Mouse (Mus musculus) layer of hippocampus, adult 9-11 months (tissue): Measurements from ENCODE around the gene Acap2.

Experiments
- DNase-seq: peaks from one replicate; pipeline ENCODE4 v3.0.0; 2022

Acap2 gene

DNA sequence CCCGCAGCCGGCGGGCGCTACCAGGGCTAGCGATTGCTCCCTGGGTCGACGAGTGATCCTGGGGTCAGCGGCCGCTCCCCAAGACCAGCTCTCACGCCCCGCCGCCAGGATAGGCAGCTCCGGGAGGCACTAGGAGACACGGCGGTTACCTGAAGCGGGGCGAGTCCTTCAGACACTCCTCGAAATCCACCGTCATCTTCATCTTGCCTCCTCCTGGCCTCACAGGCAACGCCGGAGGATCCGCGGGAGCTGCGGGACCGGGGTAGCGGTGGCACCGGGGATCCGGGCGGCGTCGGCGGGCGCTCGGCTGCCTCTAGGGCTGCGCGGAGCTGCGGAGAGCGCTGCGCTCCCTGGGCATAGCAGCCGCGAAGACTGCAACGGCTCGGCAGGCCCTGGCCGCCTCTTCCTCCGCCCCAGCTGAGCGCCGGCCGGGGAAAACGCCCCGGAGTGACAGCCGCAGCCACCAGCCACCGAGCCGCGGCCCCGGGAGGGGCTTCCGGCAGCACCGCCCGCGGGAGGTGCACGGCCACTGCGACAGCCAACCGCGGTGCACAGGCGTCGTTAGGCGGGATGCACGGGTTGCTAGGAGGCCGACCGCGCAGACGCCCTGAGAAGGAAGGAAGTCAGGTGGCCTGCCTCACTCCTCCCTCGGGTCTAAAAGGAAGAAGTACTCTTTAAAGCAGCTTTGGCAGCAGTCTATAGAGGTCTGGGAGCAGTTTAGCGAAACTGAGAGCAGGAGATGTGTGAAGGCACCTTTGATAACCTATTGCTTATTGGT, at the start of gene Acap2:
TSS of gene Acap2 (minus strand) at position 456 of the 778 bp plus-strand sequence.
- peak; percentile 99 for DNase-seq

DNA sequence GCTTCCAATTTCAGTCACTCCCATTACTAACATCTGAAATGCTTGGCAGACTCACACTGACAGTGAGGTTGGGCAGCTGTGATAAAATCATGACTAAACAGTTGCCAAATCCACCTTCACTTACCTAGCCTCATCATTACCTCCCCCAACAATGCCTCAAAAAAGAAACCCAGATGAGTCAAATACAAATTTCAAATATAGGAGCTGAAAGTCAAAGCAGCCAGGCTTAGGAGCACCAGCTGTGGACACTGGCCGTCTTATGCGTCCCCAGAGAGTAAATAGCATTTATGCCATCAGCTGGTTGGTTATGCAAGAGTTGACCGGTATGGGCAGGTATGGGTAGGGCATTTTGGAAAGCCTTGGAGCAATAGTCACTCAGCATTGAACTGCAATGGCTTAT, 48.4 kb upstream of the Acap2 start:
- DNase-seq, result no peak

DNA sequence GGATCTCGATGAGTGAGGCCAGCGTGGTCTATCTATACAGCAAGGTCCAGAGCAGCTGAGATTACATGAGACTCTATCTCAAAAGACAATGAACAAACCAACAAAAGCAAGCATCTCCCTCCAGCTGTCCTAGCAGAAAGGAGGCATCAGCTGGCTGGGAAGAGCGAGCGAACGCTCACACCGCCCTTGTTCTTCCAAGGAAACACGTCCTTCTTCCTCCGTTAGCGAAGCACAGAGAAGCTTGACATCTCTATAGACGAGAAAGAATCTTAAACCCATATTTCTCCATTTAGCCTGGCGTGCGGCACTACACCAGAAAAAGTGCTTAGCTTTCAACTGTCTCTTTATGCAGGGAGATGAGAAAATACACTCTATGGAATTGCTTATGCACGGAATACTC, 47.7 kb upstream of the Acap2 start:
- no peak for DNase-seq

DNA sequence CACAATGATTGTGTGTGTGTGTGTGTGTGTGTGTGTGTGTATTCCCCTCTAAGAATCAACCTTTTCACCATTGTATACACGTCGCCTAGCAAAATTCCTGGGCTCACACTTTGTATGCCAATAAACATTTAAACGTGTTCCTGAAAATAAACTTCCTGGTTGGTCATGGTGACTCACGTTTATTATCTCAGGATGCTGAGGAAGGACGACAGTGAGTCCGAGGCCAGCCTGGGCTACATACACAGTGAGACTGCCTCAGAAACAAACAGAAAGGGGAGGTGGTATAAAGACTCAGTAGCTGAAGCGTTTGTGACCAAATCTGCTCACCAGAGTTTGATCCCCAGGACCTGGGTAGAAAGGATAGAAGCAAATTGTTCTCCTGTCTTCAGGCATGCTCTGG, 46.4 kb upstream of the Acap2 start:
- no peak for DNase-seq

DNA sequence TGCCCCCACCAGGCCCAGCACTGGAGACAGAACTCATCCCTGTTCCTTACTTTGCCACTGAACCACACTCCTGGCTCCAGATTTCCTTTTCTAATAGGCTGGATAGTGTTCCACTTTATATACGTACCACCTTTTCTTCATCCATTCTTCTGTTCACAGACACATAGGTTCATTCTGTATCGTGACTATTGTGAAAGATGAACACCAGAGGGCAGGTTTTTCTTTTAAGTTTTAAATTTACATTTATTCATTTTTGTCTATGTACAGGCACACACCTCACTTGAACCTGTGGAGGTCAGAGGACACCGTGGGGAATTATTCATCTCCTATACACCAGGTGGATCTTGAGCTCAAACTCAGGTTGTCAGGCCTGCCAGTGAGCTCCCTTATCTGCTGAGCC, 43.0 kb upstream of the Acap2 start:
- no peak for DNase-seq

DNA sequence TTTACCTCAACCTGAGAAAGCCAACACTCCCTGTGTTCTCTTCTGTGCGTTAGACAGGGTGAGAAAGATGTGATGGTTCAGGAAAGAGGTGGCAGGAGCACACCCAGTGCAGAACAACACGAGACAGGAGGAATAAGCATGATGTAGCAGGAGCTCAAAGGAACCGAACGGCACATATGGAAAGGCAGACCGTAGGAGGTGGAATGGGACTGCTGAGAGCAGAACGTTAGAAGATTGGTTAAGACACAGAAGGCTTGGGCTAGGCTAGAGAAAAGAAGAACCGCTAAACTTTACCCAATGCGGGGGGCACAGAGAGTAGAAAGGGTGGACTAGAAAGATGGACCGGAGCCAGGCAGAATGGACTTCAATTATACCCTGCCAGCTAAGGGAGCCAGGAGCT, 40.4 kb upstream of the Acap2 start:
- peak; percentile 63 for DNase-seq

DNA sequence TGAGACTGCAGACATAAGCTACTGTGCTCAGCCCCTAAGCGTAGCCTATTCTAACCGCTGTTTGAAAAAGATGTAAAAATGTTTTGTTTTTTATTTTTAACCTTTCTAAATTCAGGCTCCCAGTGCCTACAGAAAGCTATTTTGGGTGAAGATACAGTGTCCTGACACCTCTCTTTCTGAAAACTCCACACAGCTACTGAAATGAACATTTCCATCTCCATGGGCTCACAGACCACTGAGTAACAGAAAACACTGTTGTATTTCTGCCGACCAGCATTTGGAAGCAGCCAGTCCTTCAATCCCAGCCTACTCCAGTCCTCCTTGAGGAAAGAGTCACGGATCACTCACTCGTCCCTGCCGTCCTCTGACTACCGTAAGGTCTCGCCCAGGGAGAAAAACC, 39.5 kb upstream of the Acap2 start:
- no peak for DNase-seq

DNA sequence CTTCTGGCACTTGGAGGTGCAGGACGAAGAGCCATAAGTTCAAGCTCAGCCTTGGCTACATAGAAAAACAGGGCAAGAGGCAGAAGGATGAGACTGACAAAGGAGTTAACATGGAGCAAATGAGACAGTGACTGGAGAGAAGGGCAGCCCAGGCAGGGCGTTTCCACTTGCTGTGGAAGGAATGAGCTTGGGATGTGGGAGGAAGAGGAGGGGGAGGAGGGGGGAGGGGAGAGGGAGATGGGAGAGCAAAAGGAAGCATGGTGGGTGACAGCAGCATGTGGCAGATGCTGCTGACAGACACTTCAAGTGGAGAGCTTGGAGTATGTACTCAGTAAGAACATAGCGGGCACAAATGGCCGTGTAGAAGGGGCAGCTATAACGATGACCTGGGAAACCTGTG, 37.2 kb upstream of the Acap2 start:
- no peak for DNase-seq

DNA sequence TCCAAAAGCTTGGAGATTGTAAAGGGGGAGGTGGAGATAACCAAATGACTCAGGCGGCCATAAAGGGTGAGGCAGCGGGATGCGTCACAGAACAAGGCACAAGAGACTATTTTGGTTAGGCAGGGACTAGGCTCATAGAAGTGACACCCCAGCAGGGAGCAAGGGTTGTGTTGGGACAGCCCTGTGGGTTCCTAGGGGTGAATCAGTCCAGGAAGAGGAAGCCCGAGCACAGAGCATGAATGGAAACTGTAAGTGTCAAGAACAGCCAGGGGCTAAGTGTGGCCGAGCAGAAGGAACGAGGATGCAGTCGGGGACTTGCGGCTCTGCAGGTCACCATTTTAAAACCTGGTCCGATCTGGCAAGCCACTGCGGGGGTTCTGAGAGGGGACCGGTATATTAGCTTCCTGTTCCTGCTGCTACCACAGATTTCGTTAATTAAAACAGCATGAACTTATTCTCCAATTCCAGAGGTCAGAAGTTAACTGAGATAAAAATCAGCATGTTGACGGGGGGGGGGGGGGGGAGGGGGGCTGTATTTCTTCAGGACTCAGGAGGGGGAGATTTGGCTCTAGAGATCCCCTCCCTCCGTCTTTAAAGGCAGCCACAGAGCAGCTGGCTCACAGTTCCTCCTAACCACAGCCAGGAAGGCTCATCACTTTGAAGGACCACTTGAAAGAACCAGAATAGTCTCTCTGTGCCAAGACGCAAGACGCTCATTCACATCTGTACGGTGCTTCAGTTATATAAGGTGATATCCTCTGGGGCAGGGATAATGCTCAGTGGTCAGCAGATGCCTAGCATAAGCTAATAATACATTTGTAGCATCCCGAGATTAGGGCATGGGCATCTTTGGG, 34.6 kb upstream of the Acap2 start:
- no peak for DNase-seq

DNA sequence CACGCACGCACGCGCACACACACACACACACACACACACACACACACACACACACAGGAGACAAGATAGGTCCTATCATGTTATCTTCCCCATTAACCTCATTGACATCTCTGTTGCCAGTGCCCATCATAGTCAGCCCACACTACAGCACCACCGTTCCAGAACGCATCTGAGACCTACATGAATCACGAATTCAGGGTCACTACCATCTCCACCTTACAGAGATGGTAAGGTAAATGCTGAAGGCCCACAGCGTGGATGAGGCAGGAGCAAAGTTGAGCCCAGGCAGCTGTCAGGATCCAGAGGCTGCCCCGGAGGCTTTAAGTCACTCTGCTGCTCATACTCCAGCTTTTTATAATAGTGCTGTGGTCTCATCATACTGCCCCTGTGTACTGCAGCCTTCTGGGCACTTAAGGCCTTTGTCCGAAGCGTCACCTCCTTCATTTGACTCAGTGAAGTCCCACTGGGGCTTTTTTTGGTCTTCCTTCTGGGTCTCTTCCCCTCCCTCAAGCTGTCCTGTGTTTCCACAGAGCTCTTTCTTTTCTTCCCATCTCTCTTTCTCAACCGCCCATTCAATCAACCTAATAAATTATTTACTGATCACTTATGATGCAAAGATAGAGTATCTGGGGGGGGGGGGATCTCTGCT, 33.9 kb upstream of the Acap2 start:
- no peak for DNase-seq

DNA sequence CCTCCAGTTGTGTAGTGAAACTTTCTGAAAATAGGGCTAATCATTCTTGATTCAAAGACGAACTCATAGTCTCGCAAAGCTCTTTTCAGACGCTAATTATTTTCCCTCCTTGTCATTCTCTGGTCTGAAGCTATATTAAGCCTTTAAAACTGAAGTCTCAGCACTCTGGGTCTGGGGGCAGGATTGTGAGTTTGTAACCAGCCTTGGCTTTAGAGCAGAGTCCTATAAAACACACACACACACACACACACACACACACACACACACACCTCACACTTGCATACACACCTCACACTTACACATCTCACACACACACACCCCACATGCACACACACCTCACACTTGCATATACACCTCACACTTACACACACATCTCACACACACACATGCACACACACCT, 33.3 kb upstream of the Acap2 start:
- no peak for DNase-seq

DNA sequence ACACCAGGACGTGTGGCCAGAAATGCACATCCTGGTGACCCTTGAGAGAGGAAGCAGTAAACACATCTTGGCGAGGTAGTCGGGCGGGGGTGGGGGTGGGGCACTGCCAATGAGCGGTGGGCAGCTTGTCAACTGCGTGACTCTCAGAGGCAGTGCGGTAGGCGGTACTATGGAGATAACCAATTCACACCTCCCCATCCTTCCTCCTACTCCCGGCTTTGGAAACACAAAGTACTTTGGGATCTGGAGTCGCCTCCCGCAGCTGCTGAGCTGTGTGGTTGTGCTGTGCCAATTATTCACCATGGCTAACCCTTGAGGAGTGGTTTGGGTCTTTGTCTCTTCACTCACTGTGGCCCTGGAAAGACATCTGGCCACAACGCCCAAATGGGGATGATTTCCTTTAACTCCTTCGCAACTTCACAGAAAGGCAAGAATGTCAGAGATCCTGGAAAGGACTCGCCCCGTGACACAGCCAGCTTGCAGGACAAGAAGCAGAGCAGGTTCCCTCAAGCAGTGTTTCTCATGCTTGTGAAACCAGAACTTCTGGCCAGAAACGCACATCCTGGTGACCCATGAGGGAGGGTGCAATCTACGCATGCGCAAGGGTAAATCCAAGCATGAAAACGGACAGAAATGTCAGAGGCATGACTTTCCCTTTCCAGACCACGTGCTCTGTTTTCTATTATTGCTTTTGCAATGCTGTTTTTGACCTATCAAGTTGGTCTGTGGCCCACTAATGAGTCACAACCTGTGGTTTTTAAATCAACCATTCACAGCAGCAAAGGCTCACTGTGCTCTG, 32.7 kb upstream of the Acap2 start:
- DNase-seq, result peak; percentile 86

DNA sequence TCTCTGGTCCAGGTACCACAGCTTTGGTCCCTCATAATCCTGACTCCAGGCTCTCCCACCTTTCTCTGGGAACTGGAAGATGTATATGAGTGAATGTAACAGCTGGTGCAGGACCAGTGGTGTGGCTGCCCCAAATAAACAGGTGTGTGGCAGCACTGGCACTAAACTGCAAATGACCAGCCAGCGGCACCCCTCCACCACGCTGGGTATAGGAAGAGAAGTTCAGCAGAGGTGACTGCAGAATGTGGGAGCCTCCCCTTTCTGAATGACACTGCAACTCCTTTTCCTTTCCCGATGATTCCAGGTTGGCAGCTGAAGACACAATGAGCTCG, 32.1 kb upstream of the Acap2 start:
- DNase-seq, result no peak

DNA sequence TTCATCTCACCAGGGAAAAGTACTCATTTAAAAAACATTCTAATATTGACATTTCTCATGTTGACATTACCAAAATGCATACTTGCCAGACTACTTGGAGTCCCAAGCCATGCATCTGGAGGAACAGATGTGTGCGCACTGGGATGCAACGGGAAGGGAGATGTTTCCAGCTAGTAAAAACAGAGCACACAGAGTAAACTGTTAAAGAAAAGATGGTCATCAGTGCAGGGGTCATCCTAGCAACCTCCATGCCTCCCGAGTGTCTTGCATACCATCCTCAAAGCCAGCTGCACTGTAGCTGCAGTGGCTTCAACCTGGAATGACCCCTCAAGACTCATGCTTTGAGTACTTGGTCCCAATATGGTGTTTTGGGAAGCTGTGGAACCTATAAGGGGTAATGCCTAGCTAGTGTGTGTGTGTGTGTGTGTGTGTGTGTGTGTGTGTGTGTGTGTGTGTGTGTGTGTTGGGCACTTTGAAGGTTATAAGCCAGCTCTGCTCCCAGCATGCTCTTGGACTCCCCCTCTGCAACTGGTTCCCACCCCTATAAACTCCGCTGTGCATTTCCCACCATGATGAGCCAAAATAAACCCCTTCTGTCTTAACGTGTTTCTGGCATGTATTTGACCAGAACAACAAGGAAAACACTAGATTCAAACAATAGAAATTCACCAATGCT, 31.6 kb upstream of the Acap2 start:
- no peak for DNase-seq

DNA sequence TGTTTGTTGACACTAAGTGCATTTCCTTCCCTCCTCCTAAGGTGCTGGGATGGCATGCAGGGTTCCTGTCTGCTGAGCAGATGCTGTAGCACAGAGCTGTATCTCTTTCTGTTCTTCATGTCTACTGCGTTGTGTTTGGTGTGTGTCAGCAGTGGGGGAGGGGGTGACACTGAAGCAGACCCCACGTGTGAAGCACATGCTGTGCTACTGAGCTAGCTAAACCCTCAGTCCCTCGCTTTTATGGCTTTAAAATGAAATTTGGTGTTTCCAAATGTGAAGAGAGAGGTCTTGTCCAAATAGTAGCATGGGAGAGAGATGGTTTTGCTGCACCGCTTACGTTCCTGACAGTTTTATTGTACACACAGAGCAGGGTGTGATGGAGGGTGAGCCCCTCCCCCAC, 30.5 kb upstream of the Acap2 start:
- DNase-seq, result no peak

DNA sequence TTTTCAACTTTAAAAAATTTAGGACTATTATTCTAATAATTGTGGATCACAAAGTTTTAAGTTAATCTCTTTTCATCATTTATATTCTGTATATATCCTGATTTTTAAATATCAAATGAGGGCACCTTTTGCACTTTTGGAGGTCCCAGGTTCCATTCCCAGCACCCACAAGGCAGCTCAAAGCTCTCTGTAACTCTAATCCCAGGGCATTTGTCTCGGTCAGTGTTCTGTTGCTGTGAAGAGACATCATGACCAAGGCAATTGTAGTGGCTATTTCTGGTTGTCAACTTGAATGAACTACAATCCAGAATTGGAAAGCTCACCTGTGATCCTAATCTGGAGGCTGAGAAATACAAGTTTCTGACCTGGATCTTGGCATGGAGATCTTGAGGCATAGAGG, 26.7 kb upstream of the Acap2 start:
- no peak for DNase-seq

DNA sequence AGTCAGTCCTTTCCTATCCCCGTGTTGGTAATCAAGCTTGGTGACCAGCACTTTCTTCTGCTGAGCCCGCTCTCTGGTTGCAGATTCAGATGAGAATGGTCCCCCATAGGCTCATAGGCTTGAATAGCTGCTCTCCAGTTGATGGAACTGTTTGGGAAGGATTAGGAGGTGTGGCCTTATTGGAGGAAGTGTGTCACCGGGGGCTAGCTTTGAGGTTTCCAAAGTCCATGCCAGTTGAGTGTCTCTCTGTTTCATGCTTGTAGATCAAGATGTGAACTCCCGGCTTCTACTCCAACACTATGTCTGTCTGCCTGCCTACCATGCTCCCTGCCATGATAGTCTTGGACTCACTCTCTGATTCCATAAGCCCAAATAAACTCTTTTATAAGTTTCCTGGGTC, 14.2 kb upstream of the Acap2 start:
- no peak for DNase-seq

DNA sequence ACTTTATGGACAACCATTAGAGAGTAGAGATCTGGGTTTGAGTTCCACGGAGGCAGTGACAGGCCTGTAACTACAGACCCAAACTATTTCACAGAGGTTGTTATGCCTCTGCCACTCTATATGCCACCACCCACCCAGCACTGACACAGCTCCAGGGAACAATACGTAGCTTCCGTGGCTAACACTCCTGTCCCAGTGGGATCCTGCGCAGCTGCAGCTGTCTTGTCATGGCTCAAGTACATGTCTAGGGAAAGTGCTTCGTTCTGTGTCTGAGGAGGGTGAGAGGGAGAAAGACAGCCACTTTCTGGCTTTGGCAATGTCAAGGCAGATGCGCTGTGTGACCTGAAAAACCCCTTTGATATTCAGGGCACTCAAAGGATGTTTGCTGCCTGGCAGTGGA, 12.4 kb upstream of the Acap2 start:
- no peak for DNase-seq

DNA sequence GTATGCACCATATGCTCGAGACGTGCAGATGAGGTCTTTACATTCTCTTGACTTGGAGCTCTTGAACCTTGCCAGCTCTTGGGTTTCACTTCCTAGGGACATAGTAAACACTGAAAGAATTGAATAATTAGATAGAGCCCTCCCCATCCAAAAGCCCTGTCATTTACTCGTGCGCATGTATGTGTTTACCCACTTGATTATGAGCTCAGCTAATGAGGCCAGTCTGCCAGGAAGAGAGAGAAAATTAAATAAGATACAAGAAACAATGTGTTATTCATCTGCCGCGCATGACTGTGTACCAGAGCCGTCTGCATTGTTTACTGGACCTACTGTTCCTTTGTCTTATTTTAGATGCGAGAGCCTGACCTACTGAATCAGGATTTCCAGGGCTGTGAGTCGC, 10.5 kb upstream of the Acap2 start:
- DNase-seq, result no peak

DNA sequence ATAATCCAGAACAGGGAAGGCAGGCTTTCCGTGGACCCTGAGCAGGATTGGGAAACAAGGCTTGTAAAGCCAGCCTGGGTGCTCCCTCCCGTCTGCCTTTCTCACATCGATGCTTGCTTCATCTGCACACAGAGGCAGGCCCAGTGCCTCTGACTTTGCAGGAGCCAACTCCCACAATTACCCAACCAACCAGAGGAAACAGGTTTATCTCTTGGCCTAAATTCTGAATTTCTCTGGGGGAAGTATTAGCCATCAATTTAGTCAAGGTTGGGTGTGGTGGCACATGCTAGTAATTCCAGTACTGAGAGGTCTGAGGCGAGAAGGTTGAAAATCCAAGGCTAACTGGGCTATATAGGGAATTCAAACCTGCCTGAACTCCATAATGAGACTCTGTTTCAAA, 9.4 kb upstream of the Acap2 start:
- no peak for DNase-seq

DNA sequence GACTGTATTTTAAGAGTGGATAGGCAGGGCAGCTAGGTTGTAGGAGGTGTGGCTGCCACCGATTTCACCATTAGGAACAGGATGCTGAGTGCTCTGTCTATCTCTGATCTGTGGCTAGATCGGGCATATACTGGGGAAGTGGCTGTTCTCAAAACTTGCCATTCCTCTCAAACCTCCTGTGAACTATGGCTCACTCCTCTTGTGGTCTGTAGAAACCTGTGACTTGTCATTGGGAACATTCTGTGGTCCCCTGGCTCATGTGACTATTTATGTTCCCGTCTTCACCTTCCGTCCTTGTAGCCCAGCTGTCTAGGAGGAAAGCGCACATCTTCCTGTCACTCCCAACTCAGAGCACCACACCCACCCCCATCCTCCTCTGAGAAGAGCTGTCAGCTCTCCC, 8.9 kb upstream of the Acap2 start:
- no peak for DNase-seq

DNA sequence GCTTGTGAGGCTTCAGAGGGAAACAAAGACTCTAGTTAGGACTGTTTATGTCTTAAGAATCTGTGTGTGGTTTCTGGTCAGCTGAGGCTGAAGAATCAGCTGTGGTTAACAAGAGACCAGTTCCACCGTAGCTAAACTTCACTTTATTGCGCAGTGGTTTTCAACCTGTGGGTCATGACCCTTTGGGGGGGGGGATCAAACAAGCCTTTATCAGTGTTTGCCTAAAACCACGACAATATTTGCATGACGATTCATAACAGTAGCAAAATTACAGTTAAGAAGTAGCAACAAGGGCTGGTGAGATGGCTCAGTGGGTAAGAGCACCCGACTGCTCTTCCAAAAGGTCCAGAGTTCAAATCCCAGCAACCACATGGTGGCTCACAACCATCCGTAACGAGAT, 4.7 kb upstream of the Acap2 start:
- no peak for DNase-seq

DNA sequence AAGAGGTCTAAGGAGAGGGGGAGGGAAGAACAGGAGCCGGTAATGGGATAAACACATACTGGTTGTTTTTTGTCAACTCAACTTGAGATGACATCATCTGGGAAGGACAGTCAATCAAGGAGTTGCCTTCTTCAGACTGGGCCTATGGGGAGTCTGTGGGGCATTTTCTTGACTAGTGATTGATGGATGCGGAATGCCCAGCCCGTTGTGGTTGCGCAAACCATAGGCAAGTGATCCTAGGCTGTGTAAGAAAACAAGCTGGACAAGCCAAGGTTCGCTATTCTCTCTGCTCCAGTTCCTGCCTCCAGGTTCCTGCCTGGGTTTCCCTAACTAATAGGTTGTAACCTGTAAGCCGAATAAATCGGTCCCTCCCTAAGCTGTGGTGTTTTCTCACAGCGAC, 4.1 kb upstream of the Acap2 start:
- DNase-seq, result no peak
